Mouse (Mus musculus) forebrain, embryonic 14.5 days (tissue): ENCODE data around the gene Efcab6. TPM values are rescaled to one million over a fixed set of nuclear protein-coding genes. Genes with fewer than 3 reads are reported as not detected.
"Not testable (repeated sequence)": the region's sequence is repeated elsewhere in the genome, so short reads cannot be mapped to it uniquely, and the experiment has no call there.

Source experiments
- ATAC-seq: fragments of 200-750 bp; cut with Nextera tagmentation; 2 replicates; pipeline ENCODE4 v1.8.0; 2017; ENCODE audit warnings: mild to moderate bottlenecking, moderate library complexity
- DNase-seq: peaks from one replicate; pipeline ENCODE4 v3.0.0-alpha.2; 2015; ENCODE audit warnings: low spot score
- H3K27ac ChIP-seq: fragments of 300-500 bp; sonication (generic); 2 replicates; pipeline ENCODE4 v1.5.1; 2014; ENCODE audit warnings: low read depth, mild to moderate bottlenecking, control low read depth, low read length, moderate library complexity
- H3K27me3 ChIP-seq: fragments of 300-500 bp; sonication (generic); replicated peaks from 2 replicates; pipeline ENCODE4 v1.6.1; 2014; ENCODE audit warnings: low read length, control low read depth, mixed read lengths; ENCODE audit not compliant: control insufficient read depth, insufficient read depth
- H3K36me3 ChIP-seq: fragments of 300-500 bp; sonication (generic); 2 replicates; pipeline ENCODE4 v1.6.1; 2014; ENCODE audit warnings: low read length, control low read depth; ENCODE audit not compliant: control insufficient read depth, insufficient read depth
- H3K4me1 ChIP-seq: fragments of 300-500 bp; sonication (generic); 2 replicates; pipeline ENCODE4 v1.6.1; 2014; ENCODE audit warnings: antibody characterized with exemption, low read length, control low read depth; ENCODE audit not compliant: control insufficient read depth, insufficient read depth
- H3K4me2 ChIP-seq: fragments of 300-500 bp; sonication (generic); 2 replicates; pipeline ENCODE4 v1.6.1; 2014; ENCODE audit warnings: mild to moderate bottlenecking, control low read depth, low read length
- H3K4me3 ChIP-seq: fragments of 300-500 bp; sonication (generic); 2 replicates; pipeline ENCODE4 v1.5.1; 2014; ENCODE audit warnings: low read depth, low read length, control low read depth
- H3K9ac ChIP-seq: fragments of 300-500 bp; sonication (generic); 2 replicates; pipeline ENCODE4 v1.6.1; 2014; ENCODE audit warnings: mild to moderate bottlenecking, low read length, control low read depth, moderate library complexity
- H3K9me3 ChIP-seq: fragments of 300-500 bp; sonication (generic); replicated peaks from 2 replicates; pipeline ENCODE4 v1.6.1; 2016; ENCODE audit warnings: low read length, control low read depth, mixed read lengths; ENCODE audit not compliant: control insufficient read depth
- WGBS: fragments of 180-500 bp; shearing (Covaris S2); extraction: QIAGEN DNeasy Blood & Tissue Kit; methylation state at CpG from one replicate; pipeline ENCODE4 v1.1.7; 2014; 5-methylcytosine and 5-hydroxymethylcytosine counted together
- polyA plus RNA-seq: library from polyadenylated mRNA; unstranded; fragments of >200 nt; fragmentation: Nextera tagmentation; extraction: Ambion mirVana; gene quantifications from 2 replicates; pipeline ENCODE4 v1.2.1, GENCODE M21; 2014

Gene Efcab6
- 2.1 and 3.0 TPM in 2 replicates for polyA plus RNA-seq

DNA sequence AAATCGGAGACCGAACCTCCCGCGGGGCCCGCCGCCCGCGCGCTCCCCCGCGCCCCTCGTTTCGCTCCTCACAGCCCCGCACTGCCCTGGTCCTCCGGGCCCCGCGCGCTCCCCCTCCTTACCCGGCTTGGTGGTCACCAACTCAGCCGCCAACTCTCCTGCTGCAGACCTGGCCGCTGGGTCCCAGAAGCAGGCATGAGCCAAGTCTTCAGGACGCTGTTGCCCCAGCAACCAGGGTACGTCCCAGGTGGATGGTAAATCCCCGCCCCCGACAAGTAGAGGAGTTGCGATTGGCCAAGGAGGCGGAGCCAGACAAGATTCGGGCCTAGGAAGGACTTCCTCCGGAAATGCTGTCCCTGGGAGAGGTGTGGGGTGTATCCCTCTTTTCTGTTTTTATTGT is at the start of gene Efcab6:
Efcab6 (minus strand) TSS at position 240 of the 400 bp plus-strand sequence.
- H3K4me1 ChIP-seq, result peaks cover 13% of the 10 kb centered on the region; the same call in 1 of the 2 replicates
- H3K9ac ChIP-seq, result peak within 1 kb of the TSS; percentile 45
- H3K9me3 ChIP-seq, result no peaks in the 10 kb centered on the region
- H3K27ac ChIP-seq, result no peak within 1 kb of the TSS
- no peaks in the 10 kb centered on the region for H3K27me3 ChIP-seq
- DNase-seq, result peak; percentile 79
- H3K4me3 ChIP-seq, result peak within 1 kb of the TSS; percentile 31
- peak; percentile 73 for ATAC-seq
- H3K36me3 ChIP-seq, result no peaks in the 10 kb centered on the region
- H3K4me2 ChIP-seq, result peak within 1 kb of the TSS; percentile 64
- under 1% methylated on average over 29 of the region's 29 CpGs for WGBS

DNA sequence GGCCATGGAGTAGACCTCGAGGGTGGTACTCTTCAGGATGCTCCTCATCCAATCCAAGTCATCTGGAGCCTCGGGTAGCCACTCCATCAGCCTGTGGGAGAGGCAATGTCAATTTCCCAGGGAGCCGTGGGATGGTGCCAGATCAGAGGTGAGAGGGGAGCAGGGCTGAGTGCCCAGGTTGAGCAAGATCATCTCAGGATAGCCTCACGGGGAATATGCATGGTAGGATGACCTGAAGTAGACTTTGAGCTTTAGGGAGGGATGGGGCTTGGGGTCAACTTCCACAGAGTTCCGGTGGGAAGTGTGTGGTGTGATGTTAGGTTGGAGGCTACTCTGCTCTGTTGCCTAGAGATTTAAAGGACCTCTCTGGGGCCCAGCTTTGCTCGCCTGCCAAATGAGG is 48.7 kb upstream of the Efcab6 start:
- Histone ChIP-seq H3K4me1 (no peaks in the 10 kb centered on the region), H3K36me3 (no peaks in the 10 kb centered on the region), H3K9me3 (no peaks in the 10 kb centered on the region), H3K4me2 (no peak overlapping the region), H3K27me3 (no peaks in the 10 kb centered on the region), H3K27ac (no peak overlapping the region), H3K9ac (no peak overlapping the region), H3K4me3 (no peak overlapping the region)
- WGBS, result 78% methylated on average over 6 of the region's 6 CpGs
- DNase-seq, result no peak
- ATAC-seq, result no peak

DNA sequence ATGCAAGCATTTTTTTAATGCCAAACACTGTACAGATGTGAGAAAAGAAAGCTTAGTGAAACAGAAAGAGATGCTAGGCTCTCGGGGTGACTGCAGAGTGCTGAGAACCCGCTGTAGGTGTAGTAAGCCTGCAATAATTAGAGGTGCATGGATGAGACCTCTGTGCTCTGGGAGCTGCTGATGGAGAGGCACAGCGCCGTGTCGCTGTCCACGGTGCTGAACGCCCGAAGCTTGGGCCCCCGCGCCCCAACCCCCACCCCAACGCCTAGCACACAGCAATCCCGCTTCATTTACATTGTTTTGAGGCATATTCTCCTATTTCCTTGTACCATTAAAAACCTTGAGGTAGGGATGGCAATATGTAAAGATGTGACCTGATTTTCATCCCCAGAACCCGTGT is 43.7 kb upstream of the Efcab6 start:
- 8% methylated on average over 13 of the region's 13 CpGs for WGBS
- H3K4me1 ChIP-seq, result peaks cover 6% of the 10 kb centered on the region
- H3K9ac ChIP-seq, result peak overlapping the region; percentile 13; the same call in 1 of the 2 replicates
- no peak for DNase-seq
- no peaks in the 10 kb centered on the region for H3K36me3 ChIP-seq
- peaks cover 9% of the 10 kb centered on the region for H3K27me3 ChIP-seq
- H3K27ac ChIP-seq, result no peak overlapping the region
- H3K9me3 ChIP-seq, result no peaks in the 10 kb centered on the region
- H3K4me3 ChIP-seq, result no peak overlapping the region
- H3K4me2 ChIP-seq, result no peak overlapping the region
- no peak for ATAC-seq

DNA sequence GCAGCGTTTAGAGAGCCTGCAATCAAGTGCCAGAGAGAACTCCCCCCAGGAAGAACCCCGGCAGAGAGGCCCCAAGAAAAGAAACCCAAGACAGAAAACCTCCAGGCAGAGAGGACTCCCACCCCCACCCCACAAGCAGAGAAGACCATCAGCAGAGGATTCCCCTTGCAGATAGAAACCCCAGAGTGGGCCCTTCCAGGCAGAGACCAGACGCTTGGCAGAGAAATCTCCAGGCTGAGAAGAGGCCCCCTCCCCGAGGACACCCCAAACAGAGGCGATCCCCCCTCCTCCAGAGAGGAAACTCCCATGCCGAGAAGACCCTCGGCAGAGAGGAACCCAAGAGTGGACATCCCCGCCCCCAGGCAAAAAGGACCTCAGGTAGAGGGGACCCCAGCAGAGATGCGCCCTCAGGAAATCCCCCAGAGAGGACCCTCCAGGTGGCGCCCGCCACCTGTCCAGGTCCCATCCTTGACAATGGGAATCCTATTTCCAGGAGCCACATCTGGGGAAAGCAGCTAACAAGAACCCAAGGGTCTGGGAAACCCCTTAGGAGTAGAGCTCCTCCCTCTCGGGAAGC is 40.8 kb upstream of the Efcab6 start:
- H3K4me2 ChIP-seq, result peak overlapping the region; percentile 75
- H3K36me3 ChIP-seq, result no peaks in the 10 kb centered on the region
- H3K4me1 ChIP-seq, result peaks cover 6% of the 10 kb centered on the region
- H3K27ac ChIP-seq, result peak overlapping the region; percentile 58
- ATAC-seq (peak; percentile 47; the same call in 1 of the 2 replicates), DNase-seq (no peak)
- peaks cover 9% of the 10 kb centered on the region for H3K27me3 ChIP-seq
- no peaks in the 10 kb centered on the region for H3K9me3 ChIP-seq
- peak overlapping the region; percentile 73 for H3K9ac ChIP-seq
- H3K4me3 ChIP-seq, result peak overlapping the region; percentile 58
- WGBS, result 12% methylated on average over 12 of the region's 12 CpGs

DNA sequence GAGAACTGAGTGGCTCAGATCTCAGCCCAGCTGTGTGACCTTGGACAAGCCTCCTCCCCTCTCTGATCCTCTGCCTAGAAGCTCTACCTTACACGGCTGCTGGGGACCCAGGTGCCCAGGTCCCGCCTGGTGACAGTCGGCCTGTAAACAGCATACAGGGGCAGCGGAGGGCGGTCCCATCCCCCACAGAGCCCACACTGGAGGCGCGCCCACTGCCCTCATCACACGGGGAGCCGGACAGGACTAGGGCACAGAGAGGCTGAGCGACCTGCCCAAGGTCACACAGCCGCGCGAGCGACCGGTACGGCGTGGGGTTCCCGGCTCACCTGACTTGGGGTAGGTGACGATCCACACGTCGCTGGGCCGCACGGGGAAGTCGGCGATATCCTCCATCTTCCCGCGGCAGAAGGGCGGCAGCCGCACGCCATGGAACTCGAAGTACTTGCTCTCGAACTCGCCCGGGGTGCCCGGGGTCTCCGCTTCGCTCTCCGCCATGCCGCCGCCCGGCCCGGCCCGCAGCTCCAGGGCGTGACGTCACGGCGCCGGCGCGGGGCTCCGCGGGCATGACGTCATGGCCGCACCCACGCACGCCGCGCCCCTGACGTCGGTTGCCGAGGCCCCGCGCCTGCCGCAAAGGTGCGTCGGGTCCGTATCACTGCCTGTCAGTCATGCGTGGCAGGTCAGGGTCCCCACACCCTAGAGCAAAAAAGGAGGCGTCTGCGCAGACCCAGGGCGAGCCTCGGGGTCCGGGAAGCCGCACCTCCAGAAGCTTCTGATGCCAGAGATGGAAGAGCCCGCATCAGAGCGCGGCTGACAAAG is 40.1 kb upstream of the Efcab6 start, which contains the start of gene Sult4a1:
Sult4a1 (minus strand) TSS at position 650 of the 819 bp plus-strand sequence.
- peak; percentile 79 for ATAC-seq
- Histone ChIP-seq H3K4me1 (peaks cover 6% of the 10 kb centered on the region), H3K27me3 (peaks cover 9% of the 10 kb centered on the region), H3K9me3 (no peaks in the 10 kb centered on the region), H3K27ac (peak within 1 kb of the TSS; percentile 58), H3K4me3 (peak within 1 kb of the TSS; percentile 58), H3K4me2 (peak within 1 kb of the TSS; percentile 75), H3K9ac (peak within 1 kb of the TSS; percentile 73), H3K36me3 (no peaks in the 10 kb centered on the region)
- DNase-seq, result peak; percentile 76
- WGBS, result 1% methylated on average over 77 of the region's 77 CpGs

DNA sequence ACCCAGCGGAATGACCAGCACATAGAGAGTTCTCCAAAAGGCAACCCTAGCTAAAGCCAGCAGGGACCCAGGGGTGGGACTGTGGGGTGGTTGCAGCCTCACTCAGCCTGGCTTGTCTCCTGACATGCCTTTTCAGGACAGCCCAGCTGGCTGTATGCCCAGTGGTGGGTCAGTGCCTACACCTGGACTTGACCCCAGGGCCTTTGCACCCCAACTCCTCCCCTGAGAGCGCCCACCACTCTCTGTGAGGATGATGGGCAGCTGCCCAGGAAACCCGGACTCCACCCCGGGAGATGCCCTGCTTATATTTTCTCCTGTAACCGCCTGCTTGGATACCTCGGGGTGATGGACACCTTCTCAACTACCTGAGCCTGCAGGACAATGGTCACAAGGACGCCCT is 39.4 kb upstream of the Efcab6 start:
- DNase-seq (no peak), ATAC-seq (no peak)
- Histone ChIP-seq H3K36me3 (no peaks in the 10 kb centered on the region), H3K4me1 (peaks cover 6% of the 10 kb centered on the region), H3K27me3 (peaks cover 9% of the 10 kb centered on the region), H3K4me3 (peak overlapping the region; percentile 58), H3K4me2 (peak overlapping the region; percentile 75), H3K9me3 (no peaks in the 10 kb centered on the region), H3K9ac (peak overlapping the region; percentile 73), H3K27ac (no peak overlapping the region)
- 81% methylated on average over 7 of the region's 7 CpGs for WGBS

DNA sequence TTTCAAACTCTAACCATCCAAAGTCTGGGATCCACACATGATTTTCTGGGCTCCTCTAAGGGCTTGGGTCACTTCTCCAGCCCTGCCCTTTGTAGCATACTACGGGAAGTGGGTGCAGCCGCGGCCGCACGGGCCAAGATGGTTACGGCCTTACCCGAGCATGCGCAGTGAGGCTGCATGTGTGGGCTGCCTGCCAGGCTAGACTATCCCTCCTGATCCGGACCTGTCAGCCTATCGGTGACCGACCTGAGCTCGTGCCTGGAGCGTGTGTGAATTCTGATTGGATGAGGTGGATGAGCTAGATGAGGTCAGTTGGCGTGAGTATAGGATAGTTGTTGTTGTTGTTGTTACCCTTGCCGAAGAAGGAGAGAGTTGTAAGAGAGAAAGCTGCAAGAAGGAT is 32.4 kb upstream of the Efcab6 start:
- 85% methylated on average over 15 of the region's 15 CpGs for WGBS
- not testable (repeated sequence) for H3K4me3 ChIP-seq, H3K9ac ChIP-seq, H3K4me1 ChIP-seq, H3K9me3 ChIP-seq, H3K27me3 ChIP-seq, H3K4me2 ChIP-seq, DNase-seq, H3K36me3 ChIP-seq, ATAC-seq, H3K27ac ChIP-seq

DNA sequence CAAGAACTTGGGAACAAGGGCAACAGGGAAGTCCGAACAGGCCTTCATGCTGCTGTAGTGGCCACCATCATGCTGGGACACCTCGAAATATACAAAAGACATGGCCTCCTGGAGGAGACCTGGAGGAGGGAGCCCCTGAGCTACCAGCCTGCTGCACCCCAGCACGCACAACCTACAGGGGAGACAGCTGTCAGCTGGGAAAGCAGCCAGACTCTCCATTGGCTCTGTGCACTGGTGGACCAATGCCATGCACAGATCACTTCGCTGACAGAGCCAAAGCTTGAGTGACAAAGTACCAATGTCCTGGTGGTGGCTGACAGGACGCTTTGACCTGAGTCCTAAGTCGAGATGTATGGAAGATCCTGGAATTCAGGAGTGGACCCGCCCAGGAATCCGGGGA is 30.9 kb upstream of the Efcab6 start:
- no peak overlapping the region for H3K4me3 ChIP-seq
- H3K36me3 ChIP-seq, result no peaks in the 10 kb centered on the region
- H3K27ac ChIP-seq, result 0 out of 2 replicates have a peak overlapping the region, but pooled peaks have one; percentile 21
- DNase-seq (peak; percentile 53), ATAC-seq (no peak)
- no peaks in the 10 kb centered on the region; the same call in 1 of the 2 replicates for H3K4me1 ChIP-seq
- no peak overlapping the region for H3K4me2 ChIP-seq
- H3K27me3 ChIP-seq, result no peaks in the 10 kb centered on the region
- WGBS, result 75% methylated on average over 8 of the region's 8 CpGs
- no peak overlapping the region for H3K9ac ChIP-seq
- no peaks in the 10 kb centered on the region for H3K9me3 ChIP-seq
